Mouse (Mus musculus) embryonic fibroblast, embryonic 13.5 days (primary cell): ENCODE results near the gene Hif3a.

Source experiments
- CTCF ChIP-seq: IDR thresholded peaks from 2 replicates; pipeline ENCODE4 v1.5.1; 2011; ENCODE audit warnings: mild to moderate bottlenecking, control low read depth, low read length, moderate library complexity, borderline replicate concordance; ENCODE audit not compliant: insufficient read depth
- POLR2A ChIP-seq: IDR thresholded peaks from 2 replicates; pipeline ENCODE4 v1.6.1; 2011; ENCODE audit warnings: low read depth, mild to moderate bottlenecking, control low read depth, low read length, moderate library complexity

- TF ChIP-seq CTCF (no peak), POLR2A (no peak)
These were observed 36.7 kb downstream of the Hif3a start for GRCm38 (mm10) chr7:17025505-17025894.
